Mouse (Mus musculus): ENCODE results near the gene Kat6b.
"Not testable (repeated sequence)": the region's sequence is repeated elsewhere in the genome, so short reads cannot be mapped to it uniquely, and the experiment has no call there.

The Kat6b gene

DNA sequence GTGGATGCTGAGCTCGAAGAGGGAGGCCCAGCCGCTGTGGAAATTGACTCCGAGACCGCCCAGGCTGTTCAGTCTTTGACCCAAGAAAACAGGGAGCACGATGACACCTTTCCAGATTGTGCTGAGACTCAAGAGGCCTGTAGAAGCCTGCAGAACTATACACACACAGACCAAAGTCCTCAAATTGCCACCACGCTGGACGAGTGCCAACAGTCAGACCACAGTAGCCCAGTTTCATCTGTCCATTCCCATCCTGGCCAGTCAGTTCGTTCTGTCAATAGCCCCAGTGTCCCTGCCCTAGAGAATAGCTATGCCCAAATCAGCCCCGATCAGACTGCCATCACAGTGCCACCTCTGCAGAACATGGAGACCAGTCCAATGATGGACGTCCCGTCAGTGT lies 188.0 kb downstream of the Kat6b start:
- DNase-seq (ENCODE audit: low spot score): no peak

DNA sequence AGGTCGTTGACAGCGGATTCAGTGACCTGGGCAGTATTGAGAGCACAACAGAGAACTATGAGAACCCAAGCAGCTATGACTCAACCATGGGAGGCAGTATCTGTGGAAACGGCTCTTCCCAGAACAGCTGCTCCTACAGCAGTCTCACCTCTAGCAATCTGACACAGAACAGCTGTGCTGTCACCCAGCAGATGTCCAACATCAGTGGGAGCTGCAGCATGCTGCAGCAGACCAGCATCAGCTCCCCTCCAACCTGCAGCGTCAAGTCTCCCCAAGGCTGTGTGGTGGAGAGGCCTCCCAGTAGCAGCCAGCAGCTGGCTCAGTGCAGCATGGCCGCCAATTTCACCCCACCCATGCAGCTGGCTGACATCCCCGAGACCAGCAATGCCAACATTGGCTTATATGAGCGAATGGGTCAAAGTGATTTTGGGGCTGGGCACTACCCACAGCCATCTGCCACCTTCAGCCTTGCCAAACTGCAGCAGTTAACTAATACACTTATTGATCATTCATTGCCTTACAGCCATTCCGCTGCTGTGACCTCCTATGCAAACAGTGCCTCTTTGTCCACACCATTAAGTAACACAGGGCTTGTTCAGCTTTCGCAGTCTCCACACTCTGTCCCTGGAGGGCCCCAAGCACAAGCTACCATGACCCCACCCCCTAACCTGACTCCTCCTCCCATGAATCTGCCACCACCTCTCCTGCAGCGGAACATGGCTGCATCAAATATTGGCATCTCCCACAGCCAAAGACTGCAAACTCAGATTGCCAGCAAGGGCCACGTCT lies 188.6 kb downstream of the Kat6b start:
- DNase-seq (ENCODE audit: low spot score): no peak

DNA sequence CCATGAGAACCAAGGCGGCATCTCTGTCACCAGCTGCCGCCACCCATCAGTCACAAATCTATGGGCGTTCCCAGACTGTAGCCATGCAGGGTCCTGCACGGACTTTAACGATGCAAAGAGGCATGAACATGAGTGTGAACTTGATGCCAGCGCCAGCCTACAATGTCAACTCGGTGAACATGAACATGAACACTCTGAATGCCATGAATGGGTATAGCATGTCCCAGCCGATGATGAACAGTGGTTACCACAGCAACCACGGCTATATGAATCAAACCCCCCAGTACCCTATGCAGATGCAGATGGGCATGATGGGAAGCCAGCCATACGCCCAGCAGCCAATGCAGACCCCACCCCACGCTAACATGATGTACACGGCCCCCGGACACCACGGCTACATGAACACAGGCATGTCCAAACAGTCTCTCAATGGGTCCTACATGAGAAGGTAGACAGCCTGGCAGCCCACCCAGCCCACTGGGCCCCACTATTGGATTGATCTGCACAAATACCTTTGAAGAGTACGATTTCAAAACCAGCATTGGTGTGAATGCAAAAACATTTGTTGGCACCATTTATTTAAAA lies 189.3 kb downstream of the Kat6b start:
- not testable (repeated sequence) for DNase-seq (ENCODE audit: low spot score)

GRCm38 (mm10) chr14:21673100-21673499 lies 191.9 kb downstream of the Kat6b start:
- DNase-seq (ENCODE audit: low spot score): no peak

GRCm38 (mm10) chr14:21674471-21674870 lies 193.2 kb downstream of the Kat6b start:
- no peak for DNase-seq (ENCODE audit: low spot score)

GRCm38 (mm10) chr14:21676223-21676622 lies 195.0 kb downstream of the Kat6b start:
- no peak for DNase-seq (ENCODE audit: low spot score)

DNA sequence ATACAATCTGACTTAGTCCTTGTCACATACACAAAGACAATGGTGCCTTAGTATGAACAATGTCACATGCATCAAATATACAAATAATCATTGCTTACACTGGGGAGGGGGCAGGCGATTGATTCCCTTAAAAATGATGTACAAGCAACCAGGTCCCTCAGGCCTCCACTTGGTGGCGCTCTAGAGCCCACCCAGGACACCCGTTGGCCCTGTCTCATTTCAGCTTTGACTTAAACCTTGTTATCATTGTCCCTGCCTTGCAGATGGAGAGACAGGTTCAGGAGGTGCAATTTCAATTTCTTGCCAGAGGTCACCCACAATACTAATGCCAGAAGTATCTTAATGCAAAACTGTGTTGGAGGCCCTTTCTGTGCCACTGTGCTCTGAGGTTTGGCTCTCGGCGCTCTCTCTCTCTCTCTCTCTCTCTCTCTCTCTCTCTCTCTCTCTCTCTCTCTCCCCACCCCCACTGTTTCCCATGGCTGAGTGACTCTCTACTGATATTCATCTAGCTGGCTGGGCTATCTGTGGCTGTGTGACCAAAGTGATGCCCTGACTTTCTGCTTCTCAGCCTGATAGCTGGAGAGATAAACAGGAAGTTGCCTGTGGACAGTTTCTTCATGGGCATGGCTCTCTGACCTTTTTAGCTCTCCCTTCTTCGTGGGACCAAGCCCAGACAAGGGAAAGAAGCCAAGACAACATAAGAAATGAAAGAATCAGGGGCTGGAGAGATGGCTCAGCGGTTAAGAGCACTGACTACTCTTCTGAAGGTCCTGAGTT lies 197.5 kb downstream of the Kat6b start:
- no peak for DNase-seq (ENCODE audit: low spot score)

DNA sequence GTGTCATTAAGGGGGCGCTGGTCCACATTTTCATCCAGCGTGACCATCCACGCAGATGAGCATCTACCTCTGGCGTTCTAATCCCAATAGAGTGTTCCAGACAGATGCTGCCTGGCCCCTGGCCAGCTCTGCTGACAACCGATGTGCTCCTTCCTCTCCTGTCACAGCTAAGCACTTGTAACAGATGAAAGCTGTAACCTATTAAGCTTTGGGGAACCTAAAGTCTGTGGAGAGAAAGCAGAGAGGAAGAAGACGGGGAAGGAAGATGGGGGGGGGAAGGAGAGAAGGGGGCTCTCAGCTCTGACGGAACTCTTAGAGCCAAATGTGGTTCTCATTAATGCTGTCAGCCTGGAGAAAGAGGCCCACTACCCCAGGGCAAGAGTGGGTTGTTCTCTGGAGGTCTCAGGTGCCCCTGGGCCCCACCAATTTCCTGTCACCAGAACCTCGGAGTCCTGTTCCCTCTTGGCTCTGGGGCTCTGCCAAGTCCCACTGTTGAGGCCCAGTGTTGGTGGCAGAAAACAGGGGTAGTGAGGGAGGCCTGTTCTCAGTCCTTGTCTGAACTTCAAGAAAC lies 198.5 kb downstream of the Kat6b start:
- DNase-seq (ENCODE audit: low spot score): no peak

DNA sequence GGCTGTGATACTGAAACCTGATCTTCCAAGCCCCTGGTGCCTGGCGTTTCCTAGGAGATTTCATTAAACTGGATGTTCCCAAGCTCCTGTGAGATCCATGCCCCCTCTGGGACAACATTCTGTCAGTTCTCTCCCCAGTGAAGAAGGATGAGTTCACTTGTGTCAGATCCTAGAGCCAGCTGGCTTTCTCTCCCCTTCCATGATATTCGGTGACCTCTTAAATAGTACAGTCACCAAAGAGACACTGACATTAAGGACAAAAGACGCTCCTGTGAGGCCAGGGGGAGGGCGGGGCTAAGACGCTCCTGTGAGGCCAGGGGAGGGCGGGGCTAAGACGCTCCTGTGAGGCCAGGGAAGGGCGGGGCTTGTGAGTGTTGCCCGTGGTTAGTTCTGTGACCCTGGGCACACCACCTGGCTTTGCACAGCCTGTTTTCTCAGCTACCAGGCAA lies 201.5 kb downstream of the Kat6b start:
- DNase-seq (ENCODE audit: low spot score): peak; percentile 73

- DNase-seq (ENCODE audit: low spot score): no peak
Observed at GRCm38 (mm10) chr14:21683834-21684233, 202.6 kb downstream of the Kat6b start.

DNA sequence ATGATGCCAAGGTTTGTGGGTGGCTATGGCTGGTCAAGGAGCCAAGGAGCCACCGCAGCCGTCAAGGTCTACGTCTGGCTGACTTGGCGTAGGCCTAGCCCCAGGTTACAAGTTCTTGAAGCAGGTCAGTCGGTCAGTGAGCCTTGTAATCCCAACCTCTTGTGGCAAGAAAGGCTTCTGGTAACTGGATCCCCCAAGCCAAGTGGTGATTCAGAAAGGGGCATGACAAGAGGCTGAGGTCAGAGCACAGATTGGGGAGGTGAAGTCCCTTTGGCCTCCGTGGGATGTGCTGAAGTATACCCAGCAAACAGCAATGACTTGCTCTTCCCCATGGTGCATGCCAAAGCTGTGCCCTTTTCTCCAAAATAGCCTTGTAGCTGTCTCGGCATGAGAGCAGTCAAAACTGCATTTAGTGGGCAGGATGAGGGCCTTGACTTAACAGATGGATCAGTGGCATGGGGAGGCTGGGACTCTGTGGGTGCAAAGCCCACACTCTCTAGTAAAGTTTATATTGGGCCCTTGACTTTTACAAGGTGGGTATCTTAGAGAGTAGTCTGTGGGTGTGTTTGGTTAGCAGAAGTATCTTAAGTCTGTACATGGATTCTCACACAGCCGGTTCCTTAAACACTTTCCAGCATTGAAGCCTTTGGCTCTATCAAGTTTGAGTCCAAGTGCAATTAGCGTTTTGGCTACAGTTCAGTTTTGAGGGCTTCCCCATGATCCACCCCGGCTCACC lies 204.3 kb downstream of the Kat6b start:
- DNase-seq (ENCODE audit: low spot score): no peak

DNA sequence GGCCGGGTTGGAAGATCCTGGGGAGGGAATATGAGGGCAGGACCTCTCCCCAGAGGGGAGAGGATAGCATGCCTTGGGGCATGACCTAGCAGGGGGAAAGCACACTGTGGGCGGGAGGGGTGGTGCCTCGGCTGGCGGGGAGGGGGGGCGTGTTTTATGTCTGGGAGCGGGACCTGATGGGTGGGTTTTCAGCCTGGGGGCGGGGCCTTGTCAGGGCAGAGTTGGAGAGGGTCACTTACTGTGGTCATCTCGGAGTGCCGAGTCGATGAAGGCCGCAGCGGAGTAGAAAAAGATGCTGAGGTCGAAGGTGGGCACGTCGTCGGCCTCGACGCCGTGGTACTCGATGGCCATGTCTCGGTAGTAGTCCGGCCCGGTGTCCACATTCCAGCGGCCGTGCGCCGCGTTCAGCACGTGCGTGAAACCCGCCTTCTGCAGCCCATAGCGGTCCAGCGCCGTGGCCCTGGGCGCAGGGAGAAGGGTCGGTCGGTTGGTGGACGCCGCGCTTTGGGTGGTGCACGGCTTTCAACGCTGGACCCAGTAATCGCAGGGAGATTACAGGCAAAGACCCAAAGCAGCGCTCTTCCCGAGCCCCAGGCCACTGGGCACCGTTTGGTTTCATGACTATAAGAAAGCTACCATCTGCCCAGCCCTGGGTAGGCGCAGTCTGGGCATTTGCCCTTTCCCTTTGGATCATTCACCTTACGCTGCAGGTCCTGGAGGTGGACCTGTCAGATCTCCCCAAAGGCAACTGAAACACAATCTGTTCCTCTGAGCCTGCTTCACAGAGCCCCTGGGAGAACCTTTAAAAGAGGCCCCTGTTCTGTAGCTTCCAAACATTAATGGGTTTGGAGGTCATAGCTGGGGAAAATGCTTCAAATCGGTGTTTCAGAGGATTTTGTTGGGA lies 205.4 kb downstream of the Kat6b start:
- DNase-seq (ENCODE audit: low spot score): peak; percentile 76

DNA sequence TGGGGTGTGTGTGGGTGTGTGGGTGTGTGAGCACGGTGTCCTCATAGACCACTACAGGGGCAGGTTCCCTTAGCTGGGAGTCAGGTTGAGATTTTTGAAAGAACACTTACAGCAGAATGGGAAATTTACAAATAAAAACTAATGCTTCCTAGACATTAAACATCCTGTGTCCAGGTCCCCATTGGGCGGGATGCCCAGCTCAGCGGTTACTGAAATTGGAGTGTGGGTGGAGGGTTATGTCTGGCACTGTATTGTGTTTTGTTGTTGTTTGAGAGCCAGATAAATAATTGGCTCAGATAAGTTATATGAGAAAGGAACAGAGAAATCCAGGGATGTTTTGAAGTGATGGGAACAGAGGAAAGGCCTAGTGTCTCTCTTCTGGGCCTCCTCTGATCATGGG lies 209.8 kb downstream of the Kat6b start:
- DNase-seq (ENCODE audit: low spot score): no peak

- no peak for DNase-seq (ENCODE audit: low spot score)
Observed at GRCm38 (mm10) chr14:21695020-21695419, 213.8 kb downstream of the Kat6b start.

- peak; percentile 61 for DNase-seq (ENCODE audit: low spot score)
Observed at GRCm38 (mm10) chr14:21696186-21696830, 215.1 kb downstream of the Kat6b start.

- DNase-seq (ENCODE audit: low spot score): no peak
Observed at GRCm38 (mm10) chr14:21702691-21703090, 221.5 kb downstream of the Kat6b start.

DNA sequence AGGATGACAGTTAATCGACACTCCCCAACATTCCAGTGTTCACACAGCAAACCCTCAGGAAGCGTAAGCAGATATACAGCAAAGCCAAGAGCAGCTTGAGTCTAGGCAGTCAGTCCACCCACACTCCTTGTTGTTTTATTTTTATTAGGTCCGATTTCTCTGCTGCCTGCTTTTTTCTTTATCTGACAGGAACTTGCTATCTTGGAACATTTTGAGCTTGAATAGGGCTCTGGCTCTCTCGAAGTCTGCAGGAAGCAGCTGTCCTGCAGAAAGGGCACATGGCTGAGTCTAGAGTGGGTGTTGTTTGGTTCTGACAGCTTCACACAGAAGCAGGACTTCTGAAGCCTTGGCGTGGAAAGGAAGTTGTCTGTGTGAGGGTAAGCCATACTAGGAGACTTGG lies 222.0 kb downstream of the Kat6b start:
- no peak for DNase-seq (ENCODE audit: low spot score)

- DNase-seq (ENCODE audit: low spot score): no peak
Observed at GRCm38 (mm10) chr14:21705462-21705861, 224.2 kb downstream of the Kat6b start.

GRCm38 (mm10) chr14:21706759-21707571 lies 225.7 kb downstream of the Kat6b start:
- no peak for DNase-seq (ENCODE audit: low spot score)

All from yolk sac, embryonic 10.5 days (tissue).